Mouse (Mus musculus) embryonic facial prominence, embryonic 11.5 days (tissue): ENCODE results near the gene Zfp626. TPM values are rescaled to one million over a fixed set of nuclear protein-coding genes. Genes with fewer than 3 reads are reported as not detected.
"Not testable (repeated sequence)": the region's sequence is repeated elsewhere in the genome, so short reads cannot be mapped to it uniquely, and the experiment has no call there.

Experiments used
- ATAC-seq: fragments of 200-750 bp; cut with Nextera tagmentation; replicated peaks from 2 replicates; pipeline ENCODE4 v1.8.0; 2017; ENCODE audit warnings: low read depth; ENCODE audit not compliant: insufficient number of reproducible peaks, low FRiP score, low TSS enrichment
- DNase-seq: peaks from one replicate; pipeline ENCODE4 v3.0.0-alpha.2; 2015; ENCODE audit warnings: low spot score
- H3K27ac ChIP-seq: fragments of 300-500 bp; sonication (generic); replicated peaks from 2 replicates; pipeline ENCODE4 v1.5.1; 2014; ENCODE audit warnings: mild to moderate bottlenecking, low read depth, low read length, control low read depth
- H3K27me3 ChIP-seq: fragments of 300-500 bp; sonication (generic); 2 replicates; pipeline ENCODE4 v1.6.1; 2014; ENCODE audit warnings: mild to moderate bottlenecking, low read length, moderate library complexity, mixed read lengths; ENCODE audit not compliant: control insufficient read depth, insufficient read depth
- H3K36me3 ChIP-seq: fragments of 300-500 bp; sonication (generic); replicated peaks from 2 replicates; pipeline ENCODE4 v1.6.1; 2014; ENCODE audit warnings: low read depth, mild to moderate bottlenecking, low read length, moderate library complexity, mixed read lengths; ENCODE audit not compliant: control insufficient read depth, insufficient read depth
- H3K4me1 ChIP-seq: fragments of 300-500 bp; sonication (generic); 2 replicates; pipeline ENCODE4 v1.6.1; 2014; ENCODE audit warnings: low read length, mixed read lengths; ENCODE audit not compliant: control insufficient read depth, insufficient read depth
- H3K4me2 ChIP-seq: fragments of 300-500 bp; sonication (generic); 2 replicates; pipeline ENCODE4 v1.6.1; 2014; ENCODE audit warnings: low read depth, mild to moderate bottlenecking, control low read depth, low read length, moderate library complexity
- H3K4me3 ChIP-seq: fragments of 300-500 bp; sonication (generic); 2 replicates; pipeline ENCODE4 v1.5.1; 2014; ENCODE audit warnings: low read depth, low read length, control low read depth
- H3K9ac ChIP-seq: fragments of 300-500 bp; sonication (generic); replicated peaks from 2 replicates; pipeline ENCODE4 v1.6.1; 2014; ENCODE audit warnings: mild to moderate bottlenecking, control low read depth, low read length
- H3K9me3 ChIP-seq: fragments of 300-500 bp; sonication (generic); replicated peaks from 2 replicates; pipeline ENCODE4 v1.6.1; 2016; ENCODE audit warnings: mild to moderate bottlenecking, low read length, inconsistent platforms, mixed read lengths; ENCODE audit not compliant: control insufficient read depth
- WGBS: fragments of 180-500 bp; shearing (Covaris S2); extraction: QIAGEN DNeasy Blood & Tissue Kit; methylation state at CpG from one replicate; pipeline ENCODE4 v1.1.7; 2014; 5-methylcytosine and 5-hydroxymethylcytosine counted together
- polyA plus RNA-seq: library from polyadenylated mRNA; unstranded; fragments of >200 nt; fragmentation: Nextera tagmentation; extraction: Ambion mirVana; gene quantifications from 2 replicates; pipeline ENCODE4 v1.2.1, GENCODE M21; 2014

The Zfp626 gene
- polyA plus RNA-seq, 1 experiment from 2014 or later = 2.9 TPM

DNA sequence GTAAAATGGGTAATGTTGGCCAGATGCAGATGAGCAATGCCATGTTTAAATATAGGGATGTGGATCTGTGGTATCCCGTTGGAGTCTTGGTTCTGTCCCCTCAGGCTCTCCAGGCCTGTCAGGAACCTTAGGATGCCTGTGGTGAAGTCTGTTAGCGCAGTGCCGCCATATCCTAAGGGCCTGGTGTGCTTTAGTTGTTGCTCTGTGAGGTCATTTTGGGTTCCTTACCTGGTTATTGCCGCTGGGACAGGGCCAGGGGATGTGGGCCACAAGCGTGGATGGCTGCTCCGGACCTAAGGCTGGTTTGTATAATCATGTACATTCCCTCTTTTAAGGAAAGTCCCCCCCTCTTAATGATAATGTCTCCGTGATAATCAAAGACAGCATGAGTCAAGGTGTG, 32.6 kb downstream of the Zfp626 start:
- 94% methylated on average over 7 of the region's 7 CpGs for WGBS
- H3K9ac ChIP-seq = no peak overlapping the region
- H3K4me3 ChIP-seq = no peak overlapping the region
- H3K27ac ChIP-seq = no peak overlapping the region
- H3K27me3 ChIP-seq = no peaks in the 10 kb centered on the region
- DNase-seq (no peak), ATAC-seq (no peak)
- no peaks in the 10 kb centered on the region for H3K36me3 ChIP-seq
- no peak overlapping the region for H3K4me2 ChIP-seq
- no peaks in the 10 kb centered on the region for H3K9me3 ChIP-seq
- no peaks in the 10 kb centered on the region for H3K4me1 ChIP-seq

GRCm38 (mm10) chr7:27840104-27840503, 33.1 kb downstream of the Zfp626 start:
- no peaks in the 10 kb centered on the region for H3K36me3 ChIP-seq
- ATAC-seq (no peak), DNase-seq (no peak)
- H3K9ac ChIP-seq = no peak overlapping the region
- H3K9me3 ChIP-seq = no peaks in the 10 kb centered on the region
- no peak overlapping the region for H3K4me2 ChIP-seq
- no peak overlapping the region for H3K27ac ChIP-seq
- H3K27me3 ChIP-seq = no peaks in the 10 kb centered on the region
- 91% methylated on average over 6 of the region's 6 CpGs for WGBS
- H3K4me3 ChIP-seq = no peak overlapping the region
- H3K4me1 ChIP-seq = no peaks in the 10 kb centered on the region

DNA sequence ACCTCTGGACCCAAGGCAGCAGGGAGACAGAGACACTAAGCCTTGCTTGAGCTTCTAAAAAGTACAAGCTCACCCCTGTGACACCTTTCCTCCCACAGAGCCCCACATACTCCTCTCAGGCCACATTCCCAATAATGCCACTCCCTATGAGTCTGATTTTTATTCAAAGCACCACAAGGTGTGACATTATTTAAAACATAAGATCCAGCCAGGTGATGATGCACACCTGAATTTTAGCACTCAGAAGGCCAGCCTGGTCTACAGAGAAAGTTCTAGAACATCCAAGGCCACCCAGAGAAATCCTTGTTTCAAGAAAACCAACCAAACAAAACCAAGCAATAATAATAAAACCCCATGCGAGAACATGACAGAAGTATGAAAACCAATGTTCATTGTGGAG, 50.2 kb downstream of the Zfp626 start, which contains the start of gene Zfp607a:
Gene Zfp607a (plus strand): TSS at position 301 of the 400 bp plus-strand sequence.
- Histone ChIP-seq H3K9ac (no peak within 1 kb of the TSS), H3K27me3 (no peaks in the 10 kb centered on the region), H3K4me3 (no peak within 1 kb of the TSS), H3K4me1 (no peaks in the 10 kb centered on the region), H3K36me3 (0 out of 2 replicates have a peak, but pooled peaks cover 5% of the 10 kb centered on the region), H3K9me3 (no peaks in the 10 kb centered on the region), H3K4me2 (no peak within 1 kb of the TSS), H3K27ac (no peak within 1 kb of the TSS)
- DNase-seq = no peak
- ATAC-seq = no peak
- 94% methylated on average over 1 of the region's 1 CpGs for WGBS

GRCm38 (mm10) chr7:27859301-27860251, 52.6 kb downstream of the Zfp626 start:
- Histone ChIP-seq H3K27ac (no peak overlapping the region), H3K36me3 (peaks cover 2% of the 10 kb centered on the region), H3K9me3 (no peaks in the 10 kb centered on the region), H3K27me3 (no peaks in the 10 kb centered on the region), H3K4me1 (no peaks in the 10 kb centered on the region), H3K9ac (peak overlapping the region; percentile 73), H3K4me2 (peak overlapping the region; percentile 69), H3K4me3 (peak overlapping the region; percentile 60)
- DNase-seq = peak; percentile 18
- no peak for ATAC-seq
- 27% methylated on average over 10 of the region's 10 CpGs for WGBS

DNA sequence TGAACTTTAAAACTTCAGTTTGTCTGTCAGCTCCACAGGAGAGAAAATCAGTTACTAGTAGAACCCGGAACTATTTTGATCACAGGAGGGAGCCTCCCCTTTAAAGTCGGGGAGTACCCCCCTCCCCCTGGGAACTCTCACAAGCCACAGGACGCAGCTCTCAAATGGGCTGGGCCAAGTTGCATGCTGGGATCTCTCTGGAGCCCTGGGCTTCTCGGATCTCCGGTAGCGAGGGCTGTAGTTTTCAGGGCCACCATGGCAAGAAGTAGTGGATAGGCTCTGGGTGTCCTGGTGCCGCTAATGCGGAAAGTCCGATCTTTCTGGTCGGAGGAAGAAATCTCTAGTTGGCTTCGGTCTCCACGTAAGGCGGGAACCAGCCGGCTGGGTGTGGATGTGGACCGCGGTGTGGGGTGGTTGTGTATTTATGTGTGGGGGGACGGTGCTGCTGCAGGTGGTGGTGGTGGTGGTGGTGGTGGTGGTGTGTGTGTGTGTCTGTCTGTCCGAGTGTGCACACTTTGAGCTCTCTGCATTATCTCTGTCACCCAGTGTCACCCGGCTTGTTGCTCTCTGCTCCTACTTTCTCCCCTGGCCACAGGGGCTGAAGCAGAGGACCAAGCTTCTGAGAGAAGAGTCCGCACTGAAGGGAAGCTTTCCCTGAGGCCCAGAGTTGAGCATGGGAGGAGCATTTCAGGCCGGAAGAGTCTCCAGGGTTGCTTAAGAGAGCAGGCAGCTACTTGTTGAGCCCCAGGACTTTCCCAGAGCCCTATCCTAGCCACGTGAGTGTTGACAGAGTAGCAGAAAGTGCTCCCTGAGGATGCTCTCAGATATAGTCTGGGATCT, 53.6 kb downstream of the Zfp626 start:
- Histone ChIP-seq H3K9me3 (no peaks in the 10 kb centered on the region), H3K36me3 (peaks cover 2% of the 10 kb centered on the region), H3K4me2 (peak overlapping the region; percentile 69), H3K27ac (no peak overlapping the region), H3K27me3 (no peaks in the 10 kb centered on the region), H3K9ac (peak overlapping the region; percentile 73), H3K4me3 (peak overlapping the region; percentile 60), H3K4me1 (no peaks in the 10 kb centered on the region)
- peak; percentile 82 for DNase-seq
- WGBS = 0% methylated on average over 22 of the region's 22 CpGs
- peak; percentile 84 for ATAC-seq

DNA sequence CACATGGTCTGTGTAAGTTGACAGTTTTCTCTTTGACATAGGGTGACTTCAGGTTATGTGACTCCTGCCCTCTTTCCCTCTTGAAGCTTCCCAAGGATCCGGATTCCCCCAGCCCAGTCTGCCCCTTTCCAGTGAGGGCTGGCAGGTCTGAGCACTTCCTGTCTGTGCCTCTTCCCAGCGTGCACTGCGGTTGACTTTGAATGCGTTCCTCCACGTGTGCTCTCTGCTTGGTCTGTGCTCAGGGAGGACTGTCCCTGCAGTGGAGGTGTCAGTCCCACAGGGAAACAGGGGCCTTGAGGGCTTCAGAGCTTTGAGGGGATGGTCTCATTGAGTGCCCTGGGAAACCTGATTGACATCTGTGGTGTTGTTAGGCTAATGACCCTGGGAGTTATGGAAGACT, 55.6 kb downstream of the Zfp626 start:
- H3K27me3 ChIP-seq, H3K4me3 ChIP-seq, H3K4me1 ChIP-seq, ATAC-seq, DNase-seq, H3K4me2 ChIP-seq, H3K36me3 ChIP-seq, H3K9ac ChIP-seq, H3K9me3 ChIP-seq, H3K27ac ChIP-seq: not testable (repeated sequence)
- WGBS = 88% methylated on average over 5 of the region's 5 CpGs
